Mouse (Mus musculus) hindbrain, embryonic 14.5 days (tissue): ENCODE results near the gene Sox1. TPM values are rescaled to one million over a fixed set of nuclear protein-coding genes. Genes with fewer than 3 reads are reported as not detected.

Experiments
- ATAC-seq: fragments of 200-750 bp; cut with Nextera tagmentation; 2 replicates; pipeline ENCODE4 v1.8.0; 2017; ENCODE audit warnings: moderate number of reproducible peaks, mild to moderate bottlenecking, moderate TSS enrichment, moderate library complexity; ENCODE audit not compliant: low FRiP score
- DNase-seq: peaks from one replicate; pipeline ENCODE4 v3.0.0-alpha.2; 2015; ENCODE audit warnings: low spot score
- H3K27ac ChIP-seq: fragments of 300-500 bp; sonication (generic); 2 replicates; pipeline ENCODE4 v1.5.1; 2014; ENCODE audit warnings: mild to moderate bottlenecking, moderate library complexity
- H3K27me3 ChIP-seq: fragments of 300-500 bp; sonication (generic); 2 replicates; pipeline ENCODE4 v1.6.1; 2014; ENCODE audit warnings: mild to moderate bottlenecking, low read length, mixed read lengths; ENCODE audit not compliant: control insufficient read depth, insufficient read depth
- H3K36me3 ChIP-seq: fragments of 300-500 bp; sonication (generic); replicated peaks from 2 replicates; pipeline ENCODE4 v1.6.1; 2014; ENCODE audit not compliant: control insufficient read depth, insufficient read depth
- H3K4me1 ChIP-seq: fragments of 300-500 bp; sonication (generic); replicated peaks from 2 replicates; pipeline ENCODE4 v1.6.1; 2014; ENCODE audit warnings: antibody characterized with exemption, low read length, mixed read lengths; ENCODE audit not compliant: control insufficient read depth, insufficient read depth
- H3K4me2 ChIP-seq: fragments of 300-500 bp; sonication (generic); replicated peaks from 2 replicates; pipeline ENCODE4 v1.6.1; 2014; ENCODE audit warnings: mild to moderate bottlenecking, moderate library complexity
- H3K4me3 ChIP-seq: fragments of 300-500 bp; sonication (generic); replicated peaks from 2 replicates; pipeline ENCODE4 v1.5.1; 2014; ENCODE audit warnings: mild to moderate bottlenecking, low read length
- H3K9ac ChIP-seq: fragments of 300-500 bp; sonication (generic); 2 replicates; pipeline ENCODE4 v1.6.1; 2014
- H3K9me3 ChIP-seq: fragments of 300-500 bp; sonication (generic); 2 replicates; pipeline ENCODE4 v1.6.1; 2016; ENCODE audit warnings: low read length; ENCODE audit not compliant: control insufficient read depth
- WGBS: fragments of 180-500 bp; shearing (Covaris S2); extraction: QIAGEN DNeasy Blood & Tissue Kit; methylation state at CpG from one replicate; pipeline ENCODE4 v1.1.7; 2014; 5-methylcytosine and 5-hydroxymethylcytosine counted together
- polyA plus RNA-seq: library from polyadenylated mRNA; unstranded; fragments of >200 nt; fragmentation: Nextera tagmentation; extraction: Ambion mirVana; gene quantifications from 2 replicates; pipeline ENCODE4 v1.2.1, GENCODE M21; 2014

Sox1 gene
- polyA plus RNA-seq, 1 experiment from 2014 or later, result 1.9 TPM

GRCm38 (mm10) chr8:12408020-12408419 is 12.9 kb downstream of the Sox1 start:
- WGBS, result 14% methylated on average over 10 of the region's 10 CpGs
- Histone ChIP-seq H3K4me1 (no peaks in the 10 kb centered on the region; the same call in 1 of the 2 replicates), H3K9me3 (peaks cover 5% of the 10 kb centered on the region; the same call in 1 of the 2 replicates), H3K9ac (no peak overlapping the region), H3K27me3 (peaks cover 71% of the 10 kb centered on the region), H3K27ac (no peak overlapping the region), H3K4me3 (no peak overlapping the region), H3K4me2 (no peak overlapping the region), H3K36me3 (no peaks in the 10 kb centered on the region)
- ATAC-seq (no peak), DNase-seq (no peak)

DNA sequence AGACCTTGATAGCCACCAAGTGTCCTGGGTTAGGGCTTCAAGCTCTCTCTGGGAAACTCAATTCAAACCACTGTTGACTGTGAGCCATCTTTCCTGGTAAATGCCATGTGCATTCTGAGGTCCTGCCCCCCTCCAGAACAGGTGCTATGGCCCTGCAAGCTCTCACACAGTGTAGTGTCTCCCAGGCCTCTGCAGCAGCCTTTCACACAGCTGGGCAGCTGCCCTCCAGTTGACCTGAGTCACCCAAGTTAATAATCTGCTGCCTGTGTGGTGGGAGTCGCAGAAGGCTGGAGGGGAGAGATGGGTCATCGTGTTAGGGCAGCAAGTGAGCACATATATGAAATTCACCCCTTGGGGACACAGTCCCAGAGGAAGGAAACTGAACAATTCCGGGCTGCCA is 14.9 kb downstream of the Sox1 start:
- H3K4me1 ChIP-seq, result no peaks in the 10 kb centered on the region
- no peak overlapping the region for H3K4me2 ChIP-seq
- H3K27ac ChIP-seq, result no peak overlapping the region
- H3K4me3 ChIP-seq, result no peak overlapping the region
- no peak for DNase-seq
- peaks cover 5% of the 10 kb centered on the region; the same call in 1 of the 2 replicates for H3K9me3 ChIP-seq
- no peak for ATAC-seq
- H3K27me3 ChIP-seq, result peaks cover 55% of the 10 kb centered on the region
- 44% methylated on average over 3 of the region's 3 CpGs for WGBS
- H3K9ac ChIP-seq, result no peak overlapping the region
- H3K36me3 ChIP-seq, result no peaks in the 10 kb centered on the region

GRCm38 (mm10) chr8:12417056-12417455 is 22.0 kb downstream of the Sox1 start:
- DNase-seq (no peak), ATAC-seq (no peak)
- Histone ChIP-seq H3K27me3 (peaks cover 5% of the 10 kb centered on the region; the same call in 1 of the 2 replicates), H3K4me2 (no peak overlapping the region), H3K4me3 (no peak overlapping the region), H3K27ac (no peak overlapping the region), H3K9me3 (no peaks in the 10 kb centered on the region), H3K4me1 (no peaks in the 10 kb centered on the region), H3K9ac (no peak overlapping the region), H3K36me3 (no peaks in the 10 kb centered on the region)
- WGBS, result 93% methylated on average over 2 of the region's 2 CpGs

DNA sequence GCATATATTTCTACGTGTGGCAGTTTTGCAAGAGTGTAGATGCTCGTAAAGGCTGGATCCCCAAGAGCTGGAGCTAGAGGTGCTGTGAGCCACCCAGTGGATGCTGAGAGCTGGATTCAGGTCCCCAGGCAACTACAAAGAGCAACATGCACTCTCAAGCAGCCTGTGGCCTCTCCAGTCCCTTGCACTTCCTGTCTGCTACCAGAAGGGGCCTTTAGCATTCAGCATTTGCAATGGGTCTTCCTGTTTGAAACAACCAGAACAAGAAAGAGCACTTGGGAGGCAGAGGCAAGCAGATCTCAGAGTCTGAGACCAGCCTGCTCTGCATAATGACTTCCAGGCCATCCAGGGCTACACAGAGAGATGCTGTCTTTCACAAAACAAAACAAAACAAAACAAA is 25.4 kb downstream of the Sox1 start:
- Histone ChIP-seq H3K27ac (no peak overlapping the region), H3K4me2 (no peak overlapping the region), H3K9me3 (no peaks in the 10 kb centered on the region), H3K4me1 (no peaks in the 10 kb centered on the region), H3K9ac (no peak overlapping the region), H3K36me3 (no peaks in the 10 kb centered on the region), H3K27me3 (peaks cover 17% of the 10 kb centered on the region), H3K4me3 (no peak overlapping the region)
- ATAC-seq, result no peak
- no peak for DNase-seq
- WGBS, result 80% methylated on average over 2 of the region's 2 CpGs

DNA sequence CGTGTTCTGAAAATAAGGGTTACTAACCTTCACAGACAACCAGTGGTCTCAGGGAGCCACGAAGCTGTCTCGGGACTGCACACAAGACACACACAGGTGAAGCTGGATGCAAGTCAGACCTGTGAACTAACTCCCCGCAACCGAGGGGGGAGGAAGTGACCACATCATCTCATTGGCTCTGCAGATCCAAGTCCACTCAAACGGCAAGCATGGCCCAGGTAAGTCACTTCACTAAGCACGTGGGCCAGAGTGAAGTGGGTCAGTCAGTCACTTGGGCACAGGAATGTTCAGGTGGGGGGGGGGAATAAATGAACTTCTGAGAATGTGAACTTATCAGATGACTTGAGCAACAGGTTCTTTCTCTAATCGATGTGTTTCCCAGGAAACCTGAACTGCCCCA is 30.8 kb downstream of the Sox1 start:
- H3K4me2 ChIP-seq, result no peak overlapping the region

GRCm38 (mm10) chr8:12427346-12427745 is 32.3 kb downstream of the Sox1 start:
- Histone ChIP-seq H3K4me2 (no peak overlapping the region), H3K36me3 (no peaks in the 10 kb centered on the region), H3K4me1 (peaks cover 26% of the 10 kb centered on the region), H3K9me3 (no peaks in the 10 kb centered on the region), H3K27me3 (peaks cover 84% of the 10 kb centered on the region), H3K27ac (no peak overlapping the region), H3K9ac (no peak overlapping the region), H3K4me3 (no peak overlapping the region)
- ATAC-seq, result no peak
- WGBS, result 58% methylated on average over 9 of the region's 9 CpGs
- DNase-seq, result no peak

More for the DNA sequence above, 30.8 kb downstream of the Sox1 start:
- DNase-seq, result no peak
- Histone ChIP-seq H3K27ac (no peak overlapping the region), H3K9ac (no peak overlapping the region), H3K9me3 (no peaks in the 10 kb centered on the region), H3K4me3 (no peak overlapping the region), H3K27me3 (peaks cover 70% of the 10 kb centered on the region), H3K4me1 (peaks cover 20% of the 10 kb centered on the region), H3K36me3 (no peaks in the 10 kb centered on the region)
- 96% methylated on average over 8 of the region's 8 CpGs for WGBS
- ATAC-seq, result no peak

GRCm38 (mm10) chr8:12427886-12428799 is 33.0 kb downstream of the Sox1 start:
- no peak for ATAC-seq
- peak; percentile 37 for DNase-seq
- H3K9me3 ChIP-seq, result no peaks in the 10 kb centered on the region
- H3K27ac ChIP-seq, result no peak overlapping the region
- 19% methylated on average over 26 of the region's 26 CpGs for WGBS
- H3K36me3 ChIP-seq, result no peaks in the 10 kb centered on the region
- no peak overlapping the region for H3K4me3 ChIP-seq
- H3K4me2 ChIP-seq, result no peak overlapping the region
- H3K9ac ChIP-seq, result no peak overlapping the region
- peaks cover 26% of the 10 kb centered on the region for H3K4me1 ChIP-seq
- peaks cover 88% of the 10 kb centered on the region for H3K27me3 ChIP-seq

GRCm38 (mm10) chr8:12428931-12429330 is 33.8 kb downstream of the Sox1 start:
- Histone ChIP-seq H3K36me3 (no peaks in the 10 kb centered on the region), H3K4me1 (peaks cover 26% of the 10 kb centered on the region), H3K27ac (peak overlapping the region; percentile 30; the same call in 1 of the 2 replicates), H3K9ac (no peak overlapping the region), H3K4me2 (no peak overlapping the region), H3K4me3 (no peak overlapping the region), H3K27me3 (peaks cover 93% of the 10 kb centered on the region), H3K9me3 (no peaks in the 10 kb centered on the region)
- ATAC-seq (no peak), DNase-seq (no peak)
- WGBS, result 14% methylated on average over 5 of the region's 5 CpGs

- no peak overlapping the region for H3K4me3 ChIP-seq
- no peaks in the 10 kb centered on the region for H3K36me3 ChIP-seq
- H3K27ac ChIP-seq, result peak overlapping the region; percentile 30
- peaks cover 26% of the 10 kb centered on the region for H3K4me1 ChIP-seq
- 7% methylated on average over 9 of the region's 9 CpGs for WGBS
- H3K27me3 ChIP-seq, result peaks cover 97% of the 10 kb centered on the region
- H3K9ac ChIP-seq, result no peak overlapping the region
- DNase-seq, result no peak
- no peak overlapping the region for H3K4me2 ChIP-seq
- ATAC-seq, result peak; percentile 1; the same call in 1 of the 2 replicates
- H3K9me3 ChIP-seq, result no peaks in the 10 kb centered on the region
Measured at GRCm38 (mm10) chr8:12429601-12430172, 34.6 kb downstream of the Sox1 start.
